Mouse (Mus musculus) ES-E14 (cell line): Measurements from ENCODE around the gene Acd. TPM values are rescaled to one million over a fixed set of nuclear protein-coding genes. Genes with fewer than 3 reads are reported as not detected.
A peak's percentile ranks its signal among the peaks of the same experiment; 100 is the strongest.

ENCODE experiments used
- DNase-seq: peaks from one replicate; pipeline ENCODE4 v3.0.0-alpha.2; 2013; ENCODE audit warnings: low read depth, low spot score
- H3K27ac ChIP-seq: 2 replicates; pipeline ENCODE4 v1.5.1; 2012; ENCODE audit warnings: low read depth, mild to moderate bottlenecking, low read length, moderate library complexity, mixed read lengths; ENCODE audit not compliant: poor library complexity, insufficient read depth, severe bottlenecking
- H3K36me3 ChIP-seq: 2 replicates; pipeline ENCODE4 v1.6.1; 2012; ENCODE audit warnings: mild to moderate bottlenecking, low read length, moderate library complexity, mixed read lengths; ENCODE audit not compliant: control insufficient read depth, poor library complexity, insufficient read depth, severe bottlenecking
- H3K4me1 ChIP-seq, 2 experiments: fragments of 150-350 bp in 1 of 2; sonication (generic) in 1 of 2; 2 replicates each; pipeline ENCODE4 v1.6.1; 2012; ENCODE audit warnings: low read length in 2 of 2, mild to moderate bottlenecking in 1 of 2, mixed read lengths in 1 of 2; ENCODE audit not compliant: control insufficient read depth in 2 of 2, insufficient read depth in 2 of 2, poor library complexity in 1 of 2
- H3K4me3 ChIP-seq, 2 experiments: fragments of 150-350 bp in 1 of 2; sonication (generic) in 1 of 2; 2 replicates each; pipeline ENCODE4 v1.5.1; 2012; ENCODE audit warnings: low read length in 2 of 2, low read depth in 1 of 2, mild to moderate bottlenecking in 1 of 2, mixed read lengths in 1 of 2; ENCODE audit not compliant: insufficient read depth in 1 of 2, poor library complexity in 1 of 2, severe bottlenecking in 1 of 2
- H3K9ac ChIP-seq: 2 replicates; pipeline ENCODE4 v1.6.1; 2012; ENCODE audit warnings: low read depth, mild to moderate bottlenecking, low read length, mixed read lengths; ENCODE audit not compliant: poor library complexity, insufficient read depth, severe bottlenecking
- H3K9me3 ChIP-seq: fragments of 150-350 bp; sonication (generic); 2 replicates; pipeline ENCODE4 v1.6.1; 2012; ENCODE audit warnings: low read depth, mild to moderate bottlenecking, low read length; ENCODE audit not compliant: control insufficient read depth, insufficient read depth
- CHD2 ChIP-seq: IDR thresholded peaks from 2 replicates; pipeline ENCODE4 v1.6.1; 2014; ENCODE audit warnings: mild to moderate bottlenecking, low read depth, low read length, inconsistent platforms
- HCFC1 ChIP-seq: IDR thresholded peaks from 2 replicates; pipeline ENCODE4 v1.6.1; 2012; ENCODE audit warnings: low read length, inconsistent platforms, borderline replicate concordance; ENCODE audit not compliant: insufficient read depth
- MAFK ChIP-seq: IDR thresholded peaks from 2 replicates; pipeline ENCODE4 v1.6.1; 2014; ENCODE audit warnings: mild to moderate bottlenecking, low read depth, low read length, inconsistent platforms; ENCODE audit not compliant: insufficient read depth
- ZC3H11A ChIP-seq: IDR thresholded peaks from 2 replicates; pipeline ENCODE4 v1.6.1; 2012; ENCODE audit warnings: low read depth, mild to moderate bottlenecking, inconsistent platforms, low read length, borderline replicate concordance
- ZNF384 ChIP-seq: IDR thresholded peaks from 2 replicates; pipeline ENCODE4 v1.6.1; 2012; ENCODE audit warnings: low read depth, low read length, inconsistent platforms
- in situ Hi-C, 2 experiments: fragments of 600-800 bp; cut with MboI; formaldehyde crosslinking; loops; one replicate each; pipeline ENCODE4 v1.15.1; 2025; ENCODE audit warnings: low sequenced_read_pairs in 2 of 2, inconsistent platforms in 1 of 2; ENCODE audit not compliant: unreplicated experiment in 2 of 2
- total RNA-seq: library from RNA; depleted of rRNA; stranded (reverse); fragments of 300-350 nt; gene quantifications from 2 replicates; pipeline ENCODE4 v1.2.3, GENCODE M21; 2012; rRNA removed

Acd gene
- total RNA-seq: 8.6 and 8.9 TPM in 2 replicates

DNA sequence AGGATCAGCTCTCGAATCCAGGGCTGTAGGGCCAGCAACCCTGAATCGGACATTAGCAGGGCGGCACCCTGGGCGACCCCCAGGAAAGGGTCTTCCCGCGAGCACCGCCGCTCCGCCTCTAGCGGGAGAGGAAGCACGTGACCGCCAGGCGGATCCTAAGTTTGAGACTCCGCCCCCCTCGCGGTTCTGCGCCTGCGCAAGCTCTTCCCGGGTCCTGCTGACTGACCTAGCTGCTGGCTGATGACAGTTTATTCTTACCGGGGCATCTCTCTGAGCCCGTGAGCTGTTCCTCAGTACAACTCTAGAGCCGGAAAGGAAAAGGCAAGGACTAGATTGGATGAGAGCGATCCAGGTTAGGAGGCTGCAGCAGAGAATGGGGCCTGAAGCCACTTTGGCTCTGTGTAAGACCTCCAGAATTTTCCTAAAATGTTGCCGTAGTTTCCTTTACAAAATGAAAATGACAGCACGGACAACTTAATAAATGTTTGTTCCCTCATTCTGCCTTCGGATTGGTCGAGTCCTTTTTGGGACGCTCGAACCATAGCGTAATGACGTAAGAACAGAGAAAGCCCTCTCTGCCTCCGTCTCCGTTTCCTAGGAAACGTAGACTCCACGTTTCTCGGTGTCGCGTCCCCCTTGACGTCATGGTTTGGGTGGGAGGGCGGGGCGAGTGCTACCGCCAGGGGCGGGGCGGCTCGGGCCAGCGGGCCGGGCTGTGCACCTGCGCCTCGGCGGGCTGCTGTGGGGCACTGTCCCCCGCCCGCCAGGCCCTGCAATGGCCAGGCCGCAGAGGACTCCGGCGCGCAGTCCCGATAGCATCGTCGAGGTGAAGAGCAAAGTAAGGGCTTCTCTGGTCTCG, at the start of gene Acd, which contains the start of gene Pard6a:
TSS of gene Acd (minus strand) at position 137 of the 859 bp plus-strand sequence.
TSS of gene Pard6a (plus strand) at position 183 of the 859 bp plus-strand sequence.
- TF ChIP-seq ZC3H11A (no peak), ZNF384 (no peak), CHD2 (0 out of 2 replicates have a peak, but pooled peaks have one; percentile 1), HCFC1 (peak; percentile 35; the same call in 1 of the 2 replicates), MAFK (no peak)
- Histone ChIP-seq H3K27ac (peak within 1 kb of the TSS; percentile 92), H3K36me3 (peaks cover 30% of the 10 kb centered on the region), H3K4me3 (peak within 1 kb of the TSS; percentile 78 to 100), H3K9ac (peak within 1 kb of the TSS; percentile 87), H3K9me3 (no peaks in the 10 kb centered on the region), H3K4me1 (peaks cover 2 to 11% of the 10 kb centered on the region in 2 experiments; a peak in 1 of 4 replicates)
- in situ Hi-C loops: no loop called here
- DNase-seq: peak; percentile 92

DNA sequence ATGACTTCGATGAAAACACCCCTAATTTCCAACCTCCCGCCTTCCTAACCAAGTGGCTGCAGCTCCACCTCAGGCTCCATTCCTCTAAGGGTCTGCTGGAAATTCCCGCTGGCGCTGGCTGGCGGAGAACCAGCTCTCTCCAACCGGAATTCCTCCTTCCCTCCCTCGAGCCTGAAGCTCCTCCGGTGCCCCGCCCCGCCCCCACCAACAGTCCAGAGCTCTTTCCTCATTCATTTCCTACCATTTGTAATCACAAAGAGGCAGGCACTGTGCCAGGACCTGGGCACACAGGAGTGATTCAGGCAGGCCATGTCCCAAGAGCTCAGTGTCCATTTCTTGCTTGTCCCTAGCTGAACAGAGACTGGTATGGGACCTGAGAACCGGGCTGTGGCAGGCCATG, 49.7 kb upstream of the Acd start:
- peak; percentile 40 for DNase-seq
- in situ Hi-C loops: no loop called here
- no peaks in the 10 kb centered on the region for H3K36me3 ChIP-seq
- no peaks in the 10 kb centered on the region for H3K9me3 ChIP-seq
- peak overlapping the region; percentile 12; the same call in 1 of the 2 replicates for H3K9ac ChIP-seq
- H3K4me3 ChIP-seq: no peak overlapping the region
- peaks cover 2 to 6% of the 10 kb centered on the region in 2 experiments; a peak in 2 of 4 replicates for H3K4me1 ChIP-seq
- H3K27ac ChIP-seq: no peak overlapping the region
- no peak for TF ChIP-seq HCFC1
- no peak for TF ChIP-seq ZNF384
- no peak for TF ChIP-seq ZC3H11A
- TF ChIP-seq MAFK: no peak
- TF ChIP-seq CHD2: no peak

DNA sequence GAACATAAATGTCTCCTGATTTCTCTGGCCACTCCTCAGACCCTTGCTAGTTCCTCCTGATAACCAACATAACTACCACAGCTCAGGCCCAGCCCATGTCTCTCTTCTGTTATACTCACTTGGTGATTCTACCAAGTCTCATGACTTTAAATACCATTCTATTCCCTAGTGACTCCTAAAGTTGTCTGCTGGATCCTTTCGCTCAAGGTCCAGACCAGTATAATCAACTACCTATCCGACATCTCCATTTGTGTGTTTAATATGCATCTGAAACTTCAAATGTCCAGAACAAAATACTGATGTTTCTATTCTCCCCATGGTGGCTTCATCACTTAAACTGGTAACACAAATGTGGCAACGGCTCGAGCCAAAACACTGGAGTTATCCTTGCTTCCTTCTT, 42.4 kb upstream of the Acd start:
- Histone ChIP-seq H3K9ac (no peak overlapping the region), H3K4me3 (no peak overlapping the region), H3K9me3 (no peaks in the 10 kb centered on the region), H3K4me1 (peaks cover 0 to 3% of the 10 kb centered on the region in 2 experiments; a peak in 1 of 4 replicates), H3K36me3 (no peaks in the 10 kb centered on the region), H3K27ac (no peak overlapping the region)
- no peak for DNase-seq
- in situ Hi-C loops: no loop called here
- TF ChIP-seq CHD2: no peak
- no peak for TF ChIP-seq MAFK
- TF ChIP-seq ZC3H11A: no peak
- TF ChIP-seq HCFC1: no peak
- TF ChIP-seq ZNF384: no peak

DNA sequence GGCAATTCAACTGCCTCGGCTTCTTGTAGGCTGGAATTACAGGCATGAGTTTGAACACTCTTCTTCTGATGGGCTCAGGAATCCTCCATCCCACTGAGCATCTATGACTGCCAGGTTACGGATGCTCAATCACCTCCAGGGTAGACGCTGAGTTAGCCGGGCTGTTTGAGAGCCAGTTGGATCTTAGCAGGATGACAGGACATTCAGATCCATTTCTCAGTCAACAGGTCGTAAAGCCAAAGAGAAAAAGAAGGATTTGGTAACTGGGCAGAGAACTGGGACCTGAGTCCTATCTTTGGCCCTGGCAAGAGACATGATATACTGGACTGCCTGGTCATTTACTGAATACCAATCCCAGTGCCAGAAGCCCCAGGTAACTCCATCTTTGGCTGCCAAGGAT, 38.3 kb upstream of the Acd start:
- Histone ChIP-seq H3K9me3 (no peaks in the 10 kb centered on the region), H3K9ac (no peak overlapping the region), H3K4me1 (no peaks in the 10 kb centered on the region), H3K36me3 (no peaks in the 10 kb centered on the region), H3K4me3 (no peak overlapping the region), H3K27ac (no peak overlapping the region)
- TF ChIP-seq ZC3H11A: no peak
- TF ChIP-seq ZNF384: no peak
- TF ChIP-seq MAFK: no peak
- TF ChIP-seq CHD2: no peak
- TF ChIP-seq HCFC1: no peak
- DNase-seq: no peak
- in situ Hi-C loops: no loop called here
